Mouse (Mus musculus) adrenal gland, postnatal 10 days (tissue): Measurements from ENCODE around the gene Ddn. TPM values are rescaled to one million over a fixed set of nuclear protein-coding genes. Genes with fewer than 3 reads are reported as not detected.
"Not testable (repeated sequence)": the region's sequence is repeated elsewhere in the genome, so short reads cannot be mapped to it uniquely, and the experiment has no call there.

Experiments used
- DNase-seq: peaks from one replicate; pipeline ENCODE4 v3.0.0; 2021; ENCODE audit warnings: mixed read lengths
- total RNA-seq, 2 experiments: library from RNA; stranded (reverse); gene quantifications; 2 replicates each; pipeline ENCODE4 v1.2.3; 2021

The Ddn gene
- total RNA-seq, 2 experiments from 2014 or later: 0.09 to 0.21 TPM

- no peak for DNase-seq
Observed at GRCm38 (mm10) chr15:98831684-98832035, 22.4 kb upstream of the Ddn start.

- peak; percentile 99 for DNase-seq
Observed at GRCm38 (mm10) chr15:98830736-98831683, 21.7 kb upstream of the Ddn start, which contains the start of gene Prkag1. Prkag1 (minus strand) TSS chr15:98831521.

GRCm38 (mm10) chr15:98827611-98828011, 18.3 kb upstream of the Ddn start:
- DNase-seq: no peak

GRCm38 (mm10) chr15:98823434-98823833, 14.1 kb upstream of the Ddn start:
- DNase-seq: peak; percentile 15

GRCm38 (mm10) chr15:98822147-98822546, 12.9 kb upstream of the Ddn start:
- DNase-seq: no peak

- peak; percentile 42 for DNase-seq
Observed at GRCm38 (mm10) chr15:98821403-98821802, 12.1 kb upstream of the Ddn start.

GRCm38 (mm10) chr15:98820937-98821336, 11.6 kb upstream of the Ddn start:
- DNase-seq: no peak

- DNase-seq: no peak
Observed at GRCm38 (mm10) chr15:98818171-98818570, 8.9 kb upstream of the Ddn start.

GRCm38 (mm10) chr15:98812741-98813424, 3.6 kb upstream of the Ddn start:
- no peak for DNase-seq

- DNase-seq: not testable (repeated sequence)
Observed at GRCm38 (mm10) chr15:98810212-98810611, 922 bp upstream of the Ddn start.

- DNase-seq: no peak
Observed at GRCm38 (mm10) chr15:98808651-98809134, 597 bp downstream of the Ddn start.

- DNase-seq: peak; percentile 47
Observed at GRCm38 (mm10) chr15:98807895-98808650, 1.2 kb downstream of the Ddn start.

GRCm38 (mm10) chr15:98806809-98807770, 2.2 kb downstream of the Ddn start:
- DNase-seq: peak; percentile 29

GRCm38 (mm10) chr15:98806071-98806808, 3.0 kb downstream of the Ddn start:
- peak; percentile 7 for DNase-seq

GRCm38 (mm10) chr15:98805324-98806040, 3.8 kb downstream of the Ddn start:
- peak; percentile 83 for DNase-seq

GRCm38 (mm10) chr15:98804054-98804453, 5.2 kb downstream of the Ddn start:
- DNase-seq: peak; percentile 93

GRCm38 (mm10) chr15:98802926-98803325, 6.4 kb downstream of the Ddn start:
- peak; percentile 16 for DNase-seq

- peak; percentile 91 for DNase-seq
Observed at GRCm38 (mm10) chr15:98799396-98799795, 9.9 kb downstream of the Ddn start.

- no peak for DNase-seq
Observed at GRCm38 (mm10) chr15:98798903-98799302, 10.4 kb downstream of the Ddn start.
